Mouse (Mus musculus): ENCODE results near the gene Tmed1.
"Not testable (repeated sequence)": the region's sequence is repeated elsewhere in the genome, so short reads cannot be mapped to it uniquely, and the experiment has no call there.

Tmed1 gene

GRCm38 (mm10) chr9:21469032-21470024 is 40.7 kb downstream of the Tmed1 start:
- peak; percentile 54 for DNase-seq

GRCm38 (mm10) chr9:21464565-21464928 is 45.5 kb downstream of the Tmed1 start:
- DNase-seq = not testable (repeated sequence)

GRCm38 (mm10) chr9:21463766-21464564 is 46.1 kb downstream of the Tmed1 start:
- no peak for DNase-seq

DNA sequence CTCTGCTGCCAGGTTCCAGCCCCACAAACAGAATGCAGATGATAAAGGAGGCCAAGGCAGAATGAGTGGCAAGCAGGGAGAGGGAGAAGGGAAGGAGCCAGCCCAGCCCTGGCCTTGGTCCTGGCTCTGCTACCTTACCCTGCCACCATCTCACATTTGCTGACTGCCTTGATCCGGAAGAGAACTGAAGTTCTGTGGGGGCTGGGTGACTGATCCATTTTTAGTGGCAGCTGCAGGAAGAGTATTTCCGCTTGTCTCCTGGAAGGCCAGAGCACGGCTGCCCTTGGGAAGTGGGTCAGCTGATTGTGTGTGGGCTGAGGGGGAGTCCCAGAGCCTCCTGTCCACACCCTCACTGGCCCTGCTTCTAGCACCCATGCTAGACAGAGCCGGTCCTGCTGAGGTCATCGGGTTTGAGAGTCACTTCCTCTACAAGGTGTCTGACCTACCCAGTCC is 46.9 kb downstream of the Tmed1 start:
- peak; percentile 75 for DNase-seq

- no peak for DNase-seq
Observed at GRCm38 (mm10) chr9:21460400-21460940, 49.6 kb downstream of the Tmed1 start.

DNA sequence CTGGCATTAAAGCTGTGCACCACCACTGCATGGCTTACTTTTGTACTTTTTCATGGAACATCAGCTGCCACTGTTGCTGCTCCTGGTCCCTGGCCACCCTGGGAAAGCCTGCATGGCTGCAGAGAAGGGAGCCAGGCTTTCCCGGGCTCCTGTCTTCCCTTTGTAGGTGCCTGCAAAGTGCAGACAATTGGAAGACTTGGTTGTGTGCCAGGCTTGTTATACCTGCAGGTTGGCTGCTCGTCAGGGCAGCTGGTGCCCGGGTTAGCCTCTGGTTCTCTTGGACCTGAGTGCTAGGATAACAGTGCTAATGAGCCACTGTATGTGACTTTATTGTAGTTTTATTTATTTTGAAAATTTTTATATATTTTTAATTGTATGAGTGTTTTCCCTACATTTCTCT is 51.2 kb downstream of the Tmed1 start:
- DNase-seq = no peak
